Mouse (Mus musculus) heart, adult 2 months (tissue): ENCODE data around the gene Thbs1.

ENCODE experiments used
- CTCF ChIP-seq: fragments of 200-600 bp; IDR thresholded peaks from 2 replicates; pipeline ENCODE4 v1.8.1; 2022; ENCODE audit warnings: antibody characterized with exemption, mild to moderate bottlenecking, moderate library complexity
- EP300 ChIP-seq: fragments of 200-500 bp; IDR thresholded peaks from 2 replicates; pipeline ENCODE4 v1.6.1; 2011; ENCODE audit warnings: low read depth, low read length, control low read depth; ENCODE audit not compliant: insufficient read depth

- no peak for TF ChIP-seq CTCF
- TF ChIP-seq EP300, result no peak
These were observed 36.9 kb downstream of the Thbs1 start for GRCm38 (mm10) chr2:118148321-118149142.
